Mouse (Mus musculus): Measurements from ENCODE around the gene Ppp1r14a. TPM values are rescaled to one million over a fixed set of nuclear protein-coding genes. Genes with fewer than 3 reads are reported as not detected.

Gene Ppp1r14a
- total and polyA plus RNA-seq, 3 experiments = 3.8 to 7.1 TPM; not detected in 1

DNA sequence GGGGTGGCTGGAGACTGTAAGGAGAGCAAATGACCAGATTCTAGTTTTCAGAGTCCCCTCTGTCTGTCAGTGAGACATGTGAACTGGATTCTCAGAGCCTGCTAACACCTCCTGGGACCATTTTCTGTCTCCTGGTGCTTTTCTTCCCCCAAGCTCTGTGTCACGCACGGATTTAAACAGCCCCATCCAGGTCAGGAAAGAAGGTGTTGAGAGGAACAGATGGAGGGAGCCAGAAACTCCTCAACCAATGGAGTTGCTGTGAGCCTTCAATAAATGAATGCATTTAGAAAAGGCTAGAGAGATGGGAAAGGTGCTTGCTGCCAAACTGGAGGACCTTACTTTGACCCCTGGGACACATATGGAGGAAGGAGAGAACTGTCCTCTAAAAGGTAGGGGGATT, 48.7 kb downstream of the Ppp1r14a start:
- Histone ChIP-seq H3K9me3 (replicated peaks; ENCODE audit: insufficient read depth, low read length) (no peaks in the 10 kb centered on the region), H3K36me3 (ENCODE audit: control insufficient read depth in 1 of 2, insufficient read depth in 2 of 2, low read length in 2 of 2) (peaks cover 3 to 41% of the 10 kb centered on the region in 2 experiments; a peak in 3 of 4 replicates), H3K9ac (ENCODE audit: control insufficient read depth, low read depth, low read length, poor library complexity, severe bottlenecking) (peak overlapping the region; percentile 84), H3K27me3 (ENCODE audit: control insufficient read depth in 1 of 2, insufficient read depth in 2 of 2, low read length in 2 of 2) (no peaks in the 10 kb centered on the region), H3K79me2 (ENCODE audit: control insufficient read depth, insufficient read depth, low read length, poor library complexity) (peaks cover 33% of the 10 kb centered on the region), H3K27ac (ENCODE audit: control insufficient read depth, low read depth, low read length) (peak overlapping the region; percentile 99), H3K4me1 (ENCODE audit: control insufficient read depth in 1 of 2, insufficient read depth in 2 of 2, low read length in 2 of 2) (peaks cover 24 to 51% of the 10 kb centered on the region in 2 experiments), H3K4me3 (ENCODE audit: control insufficient read depth in 1 of 2, insufficient read depth in 1 of 2, low read depth in 2 of 2, low read length in 2 of 2) (peak overlapping the region; percentile 57 to 67)
- TF ChIP-seq ZNF384 (IDR thresholded peaks at IDR 0.05; ENCODE audit: low read depth, low read length) (no peak), CTCF (IDR thresholded peaks at IDR 0.05 in 2 of 3, conservative IDR thresholded peaks at IDR 0.05 in 1 of 3; ENCODE audit: control insufficient read depth in 1 of 3, insufficient read depth in 1 of 3, low read depth in 2 of 3, low read length in 3 of 3, poor library complexity in 1 of 3, severe bottlenecking in 1 of 3) (no peak)
- DNase-seq (ENCODE audit: low read depth, low spot score) = no peak

DNA sequence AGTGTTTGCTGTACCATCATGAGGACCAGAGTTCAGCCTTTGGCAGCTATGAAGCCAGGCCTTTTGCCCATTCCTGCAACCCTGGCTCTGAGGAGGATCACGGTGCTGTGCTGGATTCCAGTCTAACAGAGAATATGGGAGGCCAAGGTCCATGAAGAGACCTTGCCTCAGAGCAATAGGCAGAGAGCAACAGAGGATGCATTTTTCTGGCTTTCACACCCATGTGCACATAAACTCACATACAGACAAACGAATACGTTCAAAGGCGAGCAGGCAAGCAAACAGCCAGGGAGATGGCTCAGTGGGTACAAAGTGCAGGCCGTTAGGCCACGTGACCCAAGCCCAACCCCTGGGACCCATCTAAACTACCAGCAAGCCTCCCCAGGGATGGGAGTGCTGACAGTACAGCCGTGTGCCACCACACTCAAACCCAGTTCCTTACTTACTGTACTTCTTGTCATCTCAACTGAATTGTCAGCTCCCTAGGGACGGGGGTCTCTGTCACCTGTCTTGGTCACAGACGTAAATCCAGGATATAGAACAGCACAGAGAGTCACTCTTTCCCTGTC, 49.3 kb downstream of the Ppp1r14a start:
- peaks cover 33% of the 10 kb centered on the region for H3K79me2 ChIP-seq (ENCODE audit: control insufficient read depth, insufficient read depth, low read length, poor library complexity)
- no peaks in the 10 kb centered on the region for H3K27me3 ChIP-seq (ENCODE audit: control insufficient read depth in 1 of 2, insufficient read depth in 2 of 2, low read length in 2 of 2)
- H3K4me1 ChIP-seq (ENCODE audit: control insufficient read depth in 1 of 2, insufficient read depth in 2 of 2, low read length in 2 of 2) = peaks cover 24 to 56% of the 10 kb centered on the region in 2 experiments
- peaks cover 3 to 42% of the 10 kb centered on the region in 2 experiments; a peak in 3 of 4 replicates for H3K36me3 ChIP-seq (ENCODE audit: control insufficient read depth in 1 of 2, insufficient read depth in 2 of 2, low read length in 2 of 2)
- H3K27ac ChIP-seq (ENCODE audit: control insufficient read depth, low read depth, low read length) = peak overlapping the region; percentile 99
- peak; percentile 70 for DNase-seq (ENCODE audit: low read depth, low spot score)
- H3K4me3 ChIP-seq (ENCODE audit: control insufficient read depth in 1 of 2, insufficient read depth in 1 of 2, low read depth in 2 of 2, low read length in 2 of 2) = peak overlapping the region; percentile 57 to 67
- H3K9ac ChIP-seq (ENCODE audit: control insufficient read depth, low read depth, low read length, poor library complexity, severe bottlenecking) = peak overlapping the region; percentile 84
- H3K9me3 ChIP-seq (replicated peaks; ENCODE audit: insufficient read depth, low read length) = no peaks in the 10 kb centered on the region
- TF ChIP-seq GATA1 (IDR thresholded peaks at IDR 0.05; ENCODE audit: low read depth, low read length) = no peak
- peak; percentile 45 for TF ChIP-seq MXI1 (IDR thresholded peaks at IDR 0.05; ENCODE audit: low read depth, low read length)
- 0 out of 2 replicates have a peak, but pooled peaks have one; percentile 24 for TF ChIP-seq MYC (IDR thresholded peaks at IDR 0.05; ENCODE audit: low read depth, low read length)
- TF ChIP-seq NRF1 (IDR thresholded peaks at IDR 0.05; ENCODE audit: insufficient read depth, low read depth, low read length, poor library complexity, severe bottlenecking) = no peak
- no peak for TF ChIP-seq RAD21 (IDR thresholded peaks at IDR 0.05; ENCODE audit: low read depth, low read length)
- TF ChIP-seq MAFK (IDR thresholded peaks at IDR 0.05; ENCODE audit: borderline replicate concordance, low read depth, low read length) = 0 out of 2 replicates have a peak, but pooled peaks have one; percentile 23
- no peak for TF ChIP-seq ETS1 (IDR thresholded peaks at IDR 0.05; ENCODE audit: low read depth, low read length)
- no peak for TF ChIP-seq TAL1 (IDR thresholded peaks at IDR 0.05; ENCODE audit: low read length)
- peak; percentile 44; the same call in 1 of the 2 replicates for TF ChIP-seq TBP (IDR thresholded peaks at IDR 0.05; ENCODE audit: low read depth, low read length)
- no peak for TF ChIP-seq E2F4 (IDR thresholded peaks at IDR 0.05; ENCODE audit: borderline replicate concordance, low read depth, low read length)
- TF ChIP-seq POLR2A (IDR thresholded peaks at IDR 0.05; ENCODE audit: control insufficient read depth in 1 of 2, insufficient read depth in 1 of 2, low read depth in 1 of 2, low read length in 2 of 2, poor library complexity in 1 of 2) = peak; percentile 46 to 68; a peak in 3 of 4 replicates
- peak; percentile 90 for TF ChIP-seq MAX (IDR thresholded peaks at IDR 0.05; ENCODE audit: low read length)
- TF ChIP-seq RCOR1 (IDR thresholded peaks at IDR 0.05; ENCODE audit: low read depth, low read length) = no peak
- no peak for TF ChIP-seq ZC3H11A (IDR thresholded peaks at IDR 0.05; ENCODE audit: low read depth, low read length)
- no peak for TF ChIP-seq ZKSCAN1 (IDR thresholded peaks at IDR 0.05; ENCODE audit: low read depth, low read length)
- TF ChIP-seq EP300 (IDR thresholded peaks at IDR 0.05; ENCODE audit: low read depth in 1 of 2, low read length in 2 of 2) = no peak
- TF ChIP-seq ZNF384 (IDR thresholded peaks at IDR 0.05; ENCODE audit: low read depth, low read length) = no peak
- 0 out of 2 replicates have a peak, but pooled peaks have one; percentile 5 for TF ChIP-seq JUND (IDR thresholded peaks at IDR 0.05; ENCODE audit: low read depth, low read length)
- peak; percentile 38 to 88; a peak in 3 of 4 replicates for TF ChIP-seq USF2 (IDR thresholded peaks at IDR 0.05; ENCODE audit: borderline replicate concordance in 1 of 2, insufficient read depth in 1 of 2, low read depth in 1 of 2, low read length in 2 of 2)
- no peak; the same call in 1 of the 2 replicates for TF ChIP-seq SIN3A (IDR thresholded peaks at IDR 0.05; ENCODE audit: low read length)
- no peak; the same call in none of the 2 replicates for TF ChIP-seq NELFE (IDR thresholded peaks at IDR 0.05; ENCODE audit: low read depth, low read length)
- peak; percentile 40; the same call in 1 of the 2 replicates for TF ChIP-seq ZMIZ1 (IDR thresholded peaks at IDR 0.05; ENCODE audit: low read depth, low read length)
- peak; percentile 97 for TF ChIP-seq USF1 (IDR thresholded peaks at IDR 0.05; ENCODE audit: low read depth, low read length)
- no peak; the same call in 1 of the 2 replicates for TF ChIP-seq MAZ (IDR thresholded peaks at IDR 0.05; ENCODE audit: low read depth, low read length)
- peak; percentile 59 for TF ChIP-seq POLR2AphosphoS2 (IDR thresholded peaks at IDR 0.05; ENCODE audit: low read length)
- TF ChIP-seq MYB (IDR thresholded peaks at IDR 0.05; ENCODE audit: low read depth, low read length) = peak; percentile 64
- no peak for TF ChIP-seq POLR2AphosphoS5 (IDR thresholded peaks at IDR 0.05; ENCODE audit: borderline replicate concordance, low read depth, low read length)
- no peak for TF ChIP-seq GABPA (IDR thresholded peaks at IDR 0.05; ENCODE audit: low read depth, low read length)
- TF ChIP-seq BHLHE40 (IDR thresholded peaks at IDR 0.05; ENCODE audit: borderline replicate concordance, low read depth, low read length) = no peak
- no peak for TF ChIP-seq CHD2 (IDR thresholded peaks at IDR 0.05; ENCODE audit: low read length)

Measured in MEL (cell line).